Mouse (Mus musculus) hindbrain, embryonic 10.5 days (tissue): Measurements from ENCODE around the gene Iqcd. TPM values are rescaled to one million over a fixed set of nuclear protein-coding genes. Genes with fewer than 3 reads are reported as not detected.

Experiments
- DNase-seq: peaks from one replicate; pipeline ENCODE4 v3.0.0-alpha.2; 2017; ENCODE audit warnings: low spot score
- H3K27ac ChIP-seq: fragments of 300-500 bp; sonication (generic); 2 replicates; pipeline ENCODE4 v1.5.1; 2016; ENCODE audit warnings: mild to moderate bottlenecking, moderate library complexity
- H3K27me3 ChIP-seq: fragments of 300-500 bp; sonication (generic); 2 replicates; pipeline ENCODE4 v1.6.1; 2016; ENCODE audit warnings: mild to moderate bottlenecking; ENCODE audit not compliant: poor library complexity, insufficient read depth, severe bottlenecking
- H3K36me3 ChIP-seq: fragments of 300-500 bp; sonication (generic); 2 replicates; pipeline ENCODE4 v1.6.1; 2016; ENCODE audit warnings: mild to moderate bottlenecking, moderate library complexity
- H3K4me1 ChIP-seq: fragments of 300-500 bp; sonication (generic); replicated peaks from 2 replicates; pipeline ENCODE4 v1.6.1; 2016; ENCODE audit warnings: mild to moderate bottlenecking
- H3K4me3 ChIP-seq: fragments of 300-500 bp; sonication (generic); 2 replicates; pipeline ENCODE4 v1.5.1; 2016; ENCODE audit warnings: mild to moderate bottlenecking, moderate library complexity
- H3K9me3 ChIP-seq: fragments of 300-500 bp; sonication (generic); 2 replicates; pipeline ENCODE4 v1.6.1; 2016; ENCODE audit warnings: mild to moderate bottlenecking, moderate library complexity
- WGBS: fragments of 180-500 bp; shearing (Covaris S2); methylation state at CpG from one replicate; pipeline ENCODE4 v1.1.7; 2016; 5-methylcytosine and 5-hydroxymethylcytosine counted together
- polyA plus RNA-seq: library from polyadenylated mRNA; unstranded; fragments of >200 nt; fragmentation: Nextera tagmentation; extraction: Ambion mirVana; gene quantifications from 2 replicates; pipeline ENCODE4 v1.2.1, GENCODE M21; 2016

Iqcd gene
- polyA plus RNA-seq, 1 experiment from 2014 or later, result 2.8 TPM

DNA sequence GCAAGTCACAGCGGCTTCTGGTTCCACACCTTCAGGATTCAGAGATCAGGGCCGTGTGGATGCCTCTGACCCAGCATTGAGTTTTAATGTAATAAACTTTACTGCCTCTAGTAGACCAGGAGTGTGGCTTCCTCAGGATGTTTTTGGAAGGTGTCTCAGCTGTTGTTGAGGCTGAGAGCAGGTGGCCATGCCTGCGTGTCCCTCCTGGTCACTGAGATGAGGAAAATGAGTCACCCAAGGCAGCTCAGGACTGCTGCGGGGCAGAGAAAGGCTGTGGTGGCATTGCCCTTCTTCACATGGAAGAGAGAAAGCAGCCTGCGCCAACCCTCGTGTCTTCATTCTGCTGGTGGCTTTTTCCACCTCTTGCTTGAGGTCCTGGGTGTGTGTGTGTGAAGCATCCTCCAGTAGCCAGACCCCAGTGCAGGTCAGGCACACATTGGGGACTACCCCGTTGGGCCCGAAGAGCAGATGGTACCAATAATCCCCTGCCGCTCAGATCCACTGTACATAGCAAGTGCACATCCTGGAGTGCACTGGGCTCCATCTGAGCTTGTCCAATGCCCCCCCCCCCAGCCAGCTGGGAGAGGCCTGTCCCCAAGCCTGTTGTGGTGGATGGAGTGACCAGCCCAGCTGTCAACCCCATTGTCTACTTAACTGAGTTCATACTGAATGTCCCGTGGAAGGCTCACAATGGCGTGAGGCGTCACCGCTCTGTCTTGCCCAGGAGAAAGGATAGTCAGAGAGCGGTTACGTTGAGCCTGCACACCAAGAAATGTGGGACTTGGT is 38.9 kb downstream of the Iqcd start:
- 86% methylated on average over 15 of the region's 15 CpGs for WGBS
- Histone ChIP-seq H3K27me3 (peaks cover 30% of the 10 kb centered on the region), H3K4me1 (peaks cover 36% of the 10 kb centered on the region)

DNA sequence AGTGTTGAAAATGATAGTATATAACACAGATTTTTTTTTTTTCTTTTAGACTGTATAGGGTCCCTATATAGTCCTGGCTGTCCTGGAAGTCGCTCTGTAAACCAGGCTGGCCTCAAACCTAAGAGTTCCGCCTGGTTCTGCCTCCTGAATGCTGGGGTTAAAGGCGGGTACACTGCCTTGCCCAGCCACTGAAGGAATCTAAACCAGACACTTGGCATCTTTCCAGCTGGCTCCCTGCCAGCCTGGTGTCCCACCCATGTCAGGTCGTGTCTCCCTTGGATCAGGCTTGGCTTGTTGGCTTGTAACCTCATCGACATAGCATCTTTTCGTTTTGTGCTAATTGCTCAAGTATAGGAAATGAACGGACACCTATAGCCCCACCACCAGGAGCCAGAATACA is 39.8 kb downstream of the Iqcd start:
- no peak for DNase-seq
- WGBS, result 88% methylated on average over 7 of the region's 7 CpGs
- Histone ChIP-seq H3K36me3 (peaks cover 53% of the 10 kb centered on the region), H3K27me3 (peaks cover 30% of the 10 kb centered on the region), H3K4me3 (no peak overlapping the region), H3K27ac (peak overlapping the region; percentile 60; the same call in 1 of the 2 replicates), H3K9me3 (peaks cover 8% of the 10 kb centered on the region; the same call in 1 of the 2 replicates), H3K4me1 (peaks cover 36% of the 10 kb centered on the region)

More for the DNA sequence above, 38.9 kb downstream of the Iqcd start:
- H3K27ac ChIP-seq, result peak overlapping the region; percentile 67
- H3K9me3 ChIP-seq, result peaks cover 8% of the 10 kb centered on the region; the same call in 1 of the 2 replicates
- H3K4me3 ChIP-seq, result no peak overlapping the region
- DNase-seq, result peak; percentile 38
- H3K36me3 ChIP-seq, result peaks cover 62% of the 10 kb centered on the region

GRCm38 (mm10) chr5:120631128-120631527 is 42.3 kb downstream of the Iqcd start:
- 9% methylated on average over 29 of the region's 29 CpGs for WGBS
- no peak for DNase-seq
- H3K36me3 ChIP-seq, result peaks cover 28% of the 10 kb centered on the region
- peaks cover 46% of the 10 kb centered on the region for H3K4me1 ChIP-seq
- peaks cover 8% of the 10 kb centered on the region; the same call in 1 of the 2 replicates for H3K9me3 ChIP-seq
- H3K27me3 ChIP-seq, result peaks cover 30% of the 10 kb centered on the region
- no peak overlapping the region for H3K27ac ChIP-seq
- peak overlapping the region; percentile 36 for H3K4me3 ChIP-seq

- Histone ChIP-seq H3K9me3 (peaks cover 8% of the 10 kb centered on the region; the same call in 1 of the 2 replicates), H3K4me3 (no peak overlapping the region), H3K4me1 (peaks cover 38% of the 10 kb centered on the region), H3K27ac (no peak overlapping the region), H3K27me3 (peaks cover 30% of the 10 kb centered on the region), H3K36me3 (peaks cover 20% of the 10 kb centered on the region)
- DNase-seq, result no peak
- WGBS, result 89% methylated on average over 5 of the region's 5 CpGs
These were observed 43.1 kb downstream of the Iqcd start for GRCm38 (mm10) chr5:120631892-120632291.

- Histone ChIP-seq H3K27ac (no peak within 1 kb of the TSS), H3K27me3 (peaks cover 30% of the 10 kb centered on the region), H3K4me1 (peaks cover 19% of the 10 kb centered on the region), H3K4me3 (no peak within 1 kb of the TSS), H3K9me3 (peaks cover 8% of the 10 kb centered on the region; the same call in 1 of the 2 replicates), H3K36me3 (peaks cover 1% of the 10 kb centered on the region; the same call in 1 of the 2 replicates)
- DNase-seq, result no peak
- WGBS, result 61% methylated on average over 9 of the region's 9 CpGs
These were observed 45.3 kb downstream of the Iqcd start, which contains the start of gene Cfap73 for GRCm38 (mm10) chr5:120634131-120634530. TSS of gene Cfap73 (minus strand) at chr5:120634235.

DNA sequence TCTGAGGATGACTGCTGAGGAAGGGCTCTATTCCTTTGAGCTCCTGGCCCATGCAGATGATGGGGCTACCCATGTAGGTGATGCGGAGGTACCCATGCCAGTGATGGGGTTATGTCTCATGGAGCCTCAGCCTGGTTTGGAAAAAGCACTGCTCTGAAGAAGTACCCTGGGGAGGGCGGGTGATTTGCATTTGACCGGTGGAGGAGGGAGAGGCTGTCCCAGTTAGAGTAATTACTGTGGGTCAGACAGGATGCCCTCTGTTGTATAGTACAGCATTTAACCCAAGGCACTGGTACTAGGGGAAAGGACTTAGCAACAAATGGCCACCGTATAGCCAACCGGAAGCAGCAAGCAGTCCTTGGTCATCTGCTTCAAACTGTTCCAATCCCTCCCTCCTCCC is 46.0 kb downstream of the Iqcd start:
- DNase-seq, result no peak
- Histone ChIP-seq H3K36me3 (no peaks in the 10 kb centered on the region; the same call in 1 of the 2 replicates), H3K27me3 (peaks cover 27% of the 10 kb centered on the region), H3K4me3 (no peak overlapping the region), H3K4me1 (peaks cover 19% of the 10 kb centered on the region), H3K27ac (no peak overlapping the region), H3K9me3 (peaks cover 8% of the 10 kb centered on the region; the same call in 1 of the 2 replicates)
- WGBS, result 58% methylated on average over 5 of the region's 5 CpGs

DNA sequence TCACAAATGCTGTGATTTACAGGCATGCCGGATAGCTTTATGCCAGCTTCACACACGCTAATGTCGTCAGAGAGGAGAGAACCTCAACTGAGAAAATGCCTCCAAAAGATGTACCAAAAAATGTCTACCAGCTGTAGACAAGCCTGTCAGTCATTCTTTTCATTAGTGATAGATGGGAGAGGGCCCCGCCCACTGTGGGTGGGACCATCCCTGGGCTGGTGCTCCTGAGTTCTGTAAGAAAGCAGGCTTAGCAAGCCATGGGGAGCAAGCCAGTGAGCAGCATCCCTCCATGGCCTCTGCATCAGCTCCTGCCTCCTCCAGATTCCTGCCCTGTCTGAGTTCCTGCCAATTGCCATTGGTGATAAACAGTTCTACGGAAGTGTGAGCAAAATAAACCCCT is 46.8 kb downstream of the Iqcd start:
- WGBS, result 91% methylated on average over 5 of the region's 5 CpGs
- H3K36me3 ChIP-seq, result no peaks in the 10 kb centered on the region
- no peak for DNase-seq
- H3K27ac ChIP-seq, result no peak overlapping the region
- peaks cover 8% of the 10 kb centered on the region; the same call in 1 of the 2 replicates for H3K9me3 ChIP-seq
- peaks cover 19% of the 10 kb centered on the region for H3K4me1 ChIP-seq
- peaks cover 19% of the 10 kb centered on the region for H3K27me3 ChIP-seq
- H3K4me3 ChIP-seq, result no peak overlapping the region

- Histone ChIP-seq H3K27ac (no peak overlapping the region), H3K4me1 (peaks cover under 1% of the 10 kb centered on the region; the same call in 1 of the 2 replicates), H3K4me3 (no peak overlapping the region), H3K36me3 (no peaks in the 10 kb centered on the region), H3K9me3 (no peaks in the 10 kb centered on the region), H3K27me3 (no peaks in the 10 kb centered on the region)
- 94% methylated on average over 7 of the region's 7 CpGs for WGBS
- DNase-seq, result no peak
These were observed 51.3 kb downstream of the Iqcd start for GRCm38 (mm10) chr5:120640094-120640493.

DNA sequence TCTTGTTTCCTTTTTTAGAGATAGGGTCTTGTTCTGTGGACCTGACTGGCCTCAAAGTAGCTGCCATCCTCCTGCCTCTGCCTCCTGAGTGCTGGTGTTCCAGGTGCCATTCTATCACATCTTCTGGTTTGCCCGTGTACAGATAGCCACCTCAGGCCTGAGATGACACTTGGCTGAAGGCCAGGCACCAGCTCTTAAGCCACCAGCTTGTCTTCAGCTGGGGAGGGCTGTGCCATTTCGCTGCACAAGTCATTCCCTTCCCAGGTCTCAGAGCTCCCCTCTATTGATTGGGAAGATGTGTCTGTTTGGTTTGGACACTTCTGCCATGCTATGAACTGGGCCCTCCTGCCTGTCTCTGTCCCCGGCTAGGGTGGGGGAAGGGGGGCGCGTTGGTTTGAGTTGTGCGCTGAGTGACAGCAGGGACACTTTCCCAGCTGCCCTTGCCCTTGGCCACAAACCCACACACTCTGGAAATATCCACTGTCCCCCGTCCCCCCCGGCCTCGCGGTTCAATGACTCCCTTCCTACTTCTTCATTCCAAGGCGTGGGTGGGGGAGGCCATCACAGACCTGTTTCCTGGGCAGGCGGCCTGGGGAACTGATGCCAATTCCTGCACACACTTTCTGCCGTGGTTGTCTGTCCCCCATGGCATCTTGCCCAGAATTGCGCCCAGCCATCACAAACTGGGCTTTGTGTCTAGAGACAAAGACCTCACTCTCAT is 54.7 kb downstream of the Iqcd start:
- DNase-seq, result no peak
- H3K4me1 ChIP-seq, result peaks cover 2% of the 10 kb centered on the region
- H3K4me3 ChIP-seq, result no peak overlapping the region
- H3K9me3 ChIP-seq, result no peaks in the 10 kb centered on the region
- H3K36me3 ChIP-seq, result no peaks in the 10 kb centered on the region
- WGBS, result 81% methylated on average over 14 of the region's 14 CpGs
- H3K27me3 ChIP-seq, result peaks cover 25% of the 10 kb centered on the region
- no peak overlapping the region for H3K27ac ChIP-seq

GRCm38 (mm10) chr5:120644227-120644626 is 55.4 kb downstream of the Iqcd start:
- H3K9me3 ChIP-seq, result no peaks in the 10 kb centered on the region
- WGBS, result 87% methylated on average over 3 of the region's 3 CpGs
- H3K4me3 ChIP-seq, result no peak overlapping the region
- H3K36me3 ChIP-seq, result no peaks in the 10 kb centered on the region
- no peak for DNase-seq
- H3K4me1 ChIP-seq, result peaks cover 9% of the 10 kb centered on the region
- peaks cover 32% of the 10 kb centered on the region for H3K27me3 ChIP-seq
- no peak overlapping the region for H3K27ac ChIP-seq

GRCm38 (mm10) chr5:120645851-120646250 is 57.0 kb downstream of the Iqcd start:
- H3K36me3 ChIP-seq, result no peaks in the 10 kb centered on the region
- no peak for DNase-seq
- peaks cover 48% of the 10 kb centered on the region for H3K27me3 ChIP-seq
- no peaks in the 10 kb centered on the region for H3K9me3 ChIP-seq
- H3K4me3 ChIP-seq, result no peak overlapping the region
- H3K4me1 ChIP-seq, result peaks cover 14% of the 10 kb centered on the region
- H3K27ac ChIP-seq, result no peak overlapping the region
- 68% methylated on average over 6 of the region's 6 CpGs for WGBS

DNA sequence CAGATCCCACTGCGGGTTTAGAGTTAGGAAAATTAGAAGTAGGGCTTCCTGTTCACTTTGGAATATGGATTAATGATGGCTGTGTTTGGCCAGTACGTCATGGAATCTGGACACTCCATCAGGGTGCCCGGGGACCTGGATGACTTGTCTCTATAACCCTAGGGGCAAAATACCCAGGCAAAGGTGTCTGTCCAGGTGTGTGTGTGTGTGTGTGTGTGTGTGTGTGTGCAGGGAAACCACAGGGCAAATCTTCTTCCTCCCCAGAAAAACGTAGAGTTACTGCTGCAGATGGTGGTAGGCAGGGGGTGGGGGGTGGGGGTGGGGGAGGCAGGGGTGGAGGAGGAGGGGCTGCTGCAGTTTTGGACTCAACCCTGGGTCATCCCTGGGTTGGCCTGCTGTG is 58.5 kb downstream of the Iqcd start:
- WGBS, result 86% methylated on average over 3 of the region's 4 CpGs
- peaks cover 60% of the 10 kb centered on the region for H3K27me3 ChIP-seq
- H3K36me3 ChIP-seq, result no peaks in the 10 kb centered on the region
- no peak for DNase-seq
- no peaks in the 10 kb centered on the region for H3K9me3 ChIP-seq
- H3K27ac ChIP-seq, result no peak overlapping the region
- H3K4me1 ChIP-seq, result peaks cover 17% of the 10 kb centered on the region
- no peak overlapping the region for H3K4me3 ChIP-seq
